Mouse (Mus musculus): ENCODE measurements around the gene Retreg2. TPM values are rescaled to one million over a fixed set of nuclear protein-coding genes. Genes with fewer than 3 reads are reported as not detected.

Gene Retreg2
- 225 and 237 TPM in 2 replicates for polyA plus RNA-seq (2012; rRNA removed)

DNA sequence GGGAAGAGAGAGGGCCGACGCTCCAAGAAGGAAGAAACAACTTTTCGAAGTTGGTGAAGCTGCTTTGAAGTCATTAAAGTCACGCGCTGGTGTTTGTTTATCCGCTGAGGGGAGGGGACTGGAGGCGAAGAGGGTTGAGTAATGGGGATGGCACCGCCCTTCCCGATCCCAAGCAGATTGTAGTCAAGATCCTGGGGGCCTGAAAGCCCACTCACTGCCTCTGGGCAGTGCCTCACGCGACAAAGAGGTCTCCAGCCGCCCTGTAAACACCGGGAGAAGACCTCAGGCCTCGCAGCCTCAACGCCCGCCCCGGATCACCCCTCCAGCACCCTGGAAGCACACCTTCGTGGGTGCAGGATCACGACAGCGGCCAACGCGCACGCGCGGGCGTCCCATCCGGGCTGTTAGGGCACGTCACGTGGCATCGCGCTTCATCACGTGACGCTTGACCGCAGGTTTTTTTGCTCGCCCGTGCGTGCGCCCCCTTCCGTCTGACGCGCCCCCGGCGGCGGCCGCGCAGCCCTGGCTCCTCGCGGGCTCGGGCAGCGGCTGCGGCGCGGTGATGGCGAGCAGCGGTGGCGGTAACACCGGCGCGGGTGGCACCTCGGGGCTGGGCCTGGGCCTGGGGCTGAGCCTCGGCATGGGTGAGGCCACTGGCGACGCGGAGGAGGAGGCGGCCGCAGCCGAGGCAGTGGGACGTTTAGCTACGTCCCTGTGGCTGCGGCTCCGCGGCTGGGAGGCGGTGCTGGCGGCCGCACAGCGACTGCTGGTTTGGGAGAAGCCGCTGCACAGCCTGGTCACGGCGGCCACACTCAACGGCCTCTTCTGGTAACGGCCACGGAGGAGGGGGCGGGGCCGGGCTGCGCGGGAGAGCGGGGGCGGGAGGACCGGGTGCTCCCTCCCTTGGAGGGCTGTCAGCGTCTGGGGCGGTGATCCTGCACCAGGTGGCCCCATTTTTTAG lies at the start of gene Retreg2, which contains the start of gene Cnppd1:
TSS of gene Retreg2 (plus strand) at position 478 of the 961 bp plus-strand sequence.
TSS of gene Cnppd1 (minus strand) at position 411 of the 961 bp plus-strand sequence.
- peak; percentile 54 for TF ChIP-seq CTCF (conservative IDR thresholded peaks at IDR 0.05; ENCODE audit: insufficient read depth, insufficient read length, low read depth, low read length)
- TF ChIP-seq POLR2A (IDR thresholded peaks at IDR 0.05; ENCODE audit: low read depth, low read length): peak; percentile 93
- WGBS: under 1% methylated on average over 91 of the region's 91 CpGs
- H3K4me1 ChIP-seq (ENCODE audit: control insufficient read depth, insufficient read depth, low read length): peaks cover 5% of the 10 kb centered on the region; the same call in 1 of the 2 replicates
- H3K4me3 ChIP-seq (ENCODE audit: insufficient read depth, low read depth, low read length): peak within 1 kb of the TSS; percentile 89
- DNase-seq: peak; percentile 98
- peak within 1 kb of the TSS; percentile 100 for H3K27ac ChIP-seq (ENCODE audit: insufficient read depth, low read depth, low read length)
- peaks cover 2% of the 10 kb centered on the region; the same call in 1 of the 2 replicates for H3K36me3 ChIP-seq (ENCODE audit: control insufficient read depth, insufficient read depth, low read length)
- no peaks in the 10 kb centered on the region for H3K27me3 ChIP-seq (replicated peaks; ENCODE audit: control insufficient read depth, insufficient read depth, low read length)

DNA sequence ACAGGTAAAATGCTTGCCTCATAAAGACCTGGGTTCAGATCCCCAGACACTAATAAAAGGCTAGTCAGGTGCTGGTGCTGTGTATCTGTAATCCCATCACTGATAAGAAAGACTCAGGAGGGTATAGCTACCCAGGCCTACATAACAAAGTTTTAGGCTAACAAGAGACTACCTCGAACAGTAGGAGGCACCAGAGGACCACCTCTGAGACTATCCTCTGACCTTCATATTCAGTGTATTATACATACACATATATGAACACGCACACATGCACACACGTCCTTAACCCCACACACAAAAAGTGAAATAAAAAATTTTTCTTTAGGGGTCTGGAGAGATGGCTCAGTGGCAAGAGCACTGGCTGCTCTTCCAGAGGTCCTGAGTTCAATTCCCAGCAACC lies 20.4 kb upstream of the Retreg2 start:
- TF ChIP-seq POLR2A (IDR thresholded peaks at IDR 0.05; ENCODE audit: low read depth, low read length): no peak
- no peak for TF ChIP-seq CTCF (conservative IDR thresholded peaks at IDR 0.05; ENCODE audit: insufficient read depth, insufficient read length, low read depth, low read length)
- Histone ChIP-seq H3K4me3 (ENCODE audit: insufficient read depth, low read depth, low read length) (no peak overlapping the region), H3K27me3 (replicated peaks; ENCODE audit: control insufficient read depth, insufficient read depth, low read length) (no peaks in the 10 kb centered on the region), H3K27ac (ENCODE audit: insufficient read depth, low read depth, low read length) (no peak overlapping the region), H3K36me3 (ENCODE audit: control insufficient read depth, insufficient read depth, low read length) (no peaks in the 10 kb centered on the region), H3K4me1 (ENCODE audit: control insufficient read depth, insufficient read depth, low read length) (peaks cover 4% of the 10 kb centered on the region)
- peak; percentile 19 for DNase-seq
- WGBS: 85% methylated on average over 3 of the region's 3 CpGs

DNA sequence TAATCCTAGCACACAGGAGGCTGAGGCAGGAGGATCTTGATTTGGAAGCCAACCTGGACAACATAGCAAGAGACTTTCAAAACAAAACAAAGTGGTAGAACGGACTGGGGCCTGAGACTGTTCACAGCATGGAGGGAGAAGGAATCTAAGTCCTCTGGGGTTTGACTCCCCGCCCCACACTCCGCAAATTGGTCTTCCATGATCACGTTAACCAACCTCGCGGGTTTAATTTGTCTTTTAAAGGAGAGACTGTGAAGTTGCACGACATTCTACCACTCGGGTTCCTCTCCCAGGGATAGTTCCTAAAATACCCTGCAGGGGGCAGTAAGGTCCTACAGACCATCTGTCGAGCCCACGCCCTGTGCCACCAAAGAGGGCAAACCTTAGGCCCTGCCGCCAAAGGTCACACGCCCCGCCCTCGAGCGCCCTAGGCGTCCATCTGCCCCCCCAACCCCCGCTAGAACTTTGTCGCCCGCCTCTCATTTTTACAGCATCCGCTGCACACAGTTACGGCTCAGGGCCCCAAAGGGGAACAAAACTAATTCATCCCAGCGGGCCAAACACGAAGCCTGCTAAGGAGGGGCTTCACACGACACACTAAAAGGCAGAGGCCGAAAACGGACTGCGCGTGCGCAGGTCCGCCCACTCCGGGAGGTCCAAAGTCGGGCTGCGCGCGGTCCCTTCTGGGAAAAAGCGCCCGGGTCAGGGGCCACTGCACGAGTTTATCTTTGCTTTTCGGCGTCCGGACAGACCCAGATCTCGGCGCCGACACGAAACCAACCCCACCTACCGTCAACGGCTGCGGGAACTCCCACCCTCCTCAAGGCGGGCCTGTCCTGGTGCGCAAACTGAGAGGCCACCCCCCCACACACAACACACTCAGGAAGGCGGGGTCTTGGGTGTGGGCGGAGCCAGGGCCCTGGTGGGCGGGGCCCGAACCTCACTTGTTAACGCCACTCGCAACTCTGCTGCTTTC lies 17.9 kb upstream of the Retreg2 start, which contains the start of gene Nhej1:
TSS of gene Nhej1 (minus strand) at position 855 of the 976 bp plus-strand sequence.
- H3K27me3 ChIP-seq (replicated peaks; ENCODE audit: control insufficient read depth, insufficient read depth, low read length): no peaks in the 10 kb centered on the region
- 2% methylated on average over 56 of the region's 56 CpGs for WGBS
- TF ChIP-seq CTCF (conservative IDR thresholded peaks at IDR 0.05; ENCODE audit: insufficient read depth, insufficient read length, low read depth, low read length): peak; percentile 86
- peak; percentile 35 for TF ChIP-seq POLR2A (IDR thresholded peaks at IDR 0.05; ENCODE audit: low read depth, low read length)
- DNase-seq: peak; percentile 97
- peak within 1 kb of the TSS; percentile 98 for H3K27ac ChIP-seq (ENCODE audit: insufficient read depth, low read depth, low read length)
- no peaks in the 10 kb centered on the region for H3K36me3 ChIP-seq (ENCODE audit: control insufficient read depth, insufficient read depth, low read length)
- H3K4me3 ChIP-seq (ENCODE audit: insufficient read depth, low read depth, low read length): peak within 1 kb of the TSS; percentile 69
- peaks cover 4% of the 10 kb centered on the region for H3K4me1 ChIP-seq (ENCODE audit: control insufficient read depth, insufficient read depth, low read length)

DNA sequence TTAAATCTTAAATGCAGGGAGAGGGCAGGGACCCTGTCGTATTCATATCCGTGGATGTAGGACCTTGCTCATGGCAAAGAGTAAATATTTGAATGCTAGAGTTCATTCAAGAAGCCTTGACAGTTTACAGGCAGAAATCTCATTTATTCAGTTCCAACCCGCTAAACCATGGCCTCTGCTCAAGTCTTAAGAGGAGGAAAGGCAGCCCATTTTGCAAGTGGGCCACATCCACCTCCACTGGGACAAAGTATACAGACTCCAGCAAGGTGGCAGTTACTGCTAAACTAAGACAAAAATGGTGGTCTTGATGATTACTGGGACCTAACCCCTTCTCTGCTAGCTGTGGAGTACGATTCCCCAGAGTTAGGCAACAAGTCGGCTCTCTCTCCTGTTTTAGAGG lies 17.2 kb upstream of the Retreg2 start:
- Histone ChIP-seq H3K36me3 (ENCODE audit: control insufficient read depth, insufficient read depth, low read length) (no peaks in the 10 kb centered on the region), H3K27ac (ENCODE audit: insufficient read depth, low read depth, low read length) (peak overlapping the region; percentile 98)
- DNase-seq: no peak

DNA sequence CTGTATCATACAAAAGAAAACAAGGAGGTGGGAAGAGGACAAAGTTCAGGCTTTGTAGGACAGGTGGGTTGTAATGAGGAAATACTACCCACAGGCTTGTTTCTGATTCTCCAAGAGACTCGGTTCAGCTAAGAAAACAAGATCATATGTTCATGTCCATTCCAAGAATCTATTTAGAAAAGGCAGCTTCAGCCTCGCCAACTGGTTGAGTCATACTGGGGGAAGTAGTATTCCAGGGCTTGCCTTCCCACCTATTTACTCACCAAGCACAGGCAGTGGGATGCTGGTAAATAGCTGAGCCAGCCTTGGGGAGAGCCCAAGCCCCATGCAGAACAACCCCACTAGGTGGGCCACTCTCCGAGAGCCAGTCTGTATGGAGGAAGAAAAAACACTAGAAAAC lies 13.9 kb upstream of the Retreg2 start:
- Histone ChIP-seq H3K36me3 (ENCODE audit: control insufficient read depth, insufficient read depth, low read length) (no peaks in the 10 kb centered on the region), H3K4me3 (ENCODE audit: insufficient read depth, low read depth, low read length) (no peak overlapping the region), H3K27me3 (replicated peaks; ENCODE audit: control insufficient read depth, insufficient read depth, low read length) (no peaks in the 10 kb centered on the region), H3K27ac (ENCODE audit: insufficient read depth, low read depth, low read length) (no peak overlapping the region), H3K4me1 (ENCODE audit: control insufficient read depth, insufficient read depth, low read length) (peaks cover 9% of the 10 kb centered on the region)
- 81% methylated on average over 3 of the region's 3 CpGs for WGBS
- DNase-seq: no peak
- TF ChIP-seq POLR2A (IDR thresholded peaks at IDR 0.05; ENCODE audit: low read depth, low read length) (no peak), CTCF (conservative IDR thresholded peaks at IDR 0.05; ENCODE audit: insufficient read depth, insufficient read length, low read depth, low read length) (no peak)

More for the DNA sequence above, 17.2 kb upstream of the Retreg2 start:
- WGBS: 37% methylated on average over 5 of the region's 5 CpGs
- Histone ChIP-seq H3K27me3 (replicated peaks; ENCODE audit: control insufficient read depth, insufficient read depth, low read length) (no peaks in the 10 kb centered on the region), H3K4me1 (ENCODE audit: control insufficient read depth, insufficient read depth, low read length) (peaks cover 4% of the 10 kb centered on the region), H3K4me3 (ENCODE audit: insufficient read depth, low read depth, low read length) (peak overlapping the region; percentile 69; the same call in 1 of the 2 replicates)
- TF ChIP-seq CTCF (conservative IDR thresholded peaks at IDR 0.05; ENCODE audit: insufficient read depth, insufficient read length, low read depth, low read length) (no peak), POLR2A (IDR thresholded peaks at IDR 0.05; ENCODE audit: low read depth, low read length) (no peak)

DNA sequence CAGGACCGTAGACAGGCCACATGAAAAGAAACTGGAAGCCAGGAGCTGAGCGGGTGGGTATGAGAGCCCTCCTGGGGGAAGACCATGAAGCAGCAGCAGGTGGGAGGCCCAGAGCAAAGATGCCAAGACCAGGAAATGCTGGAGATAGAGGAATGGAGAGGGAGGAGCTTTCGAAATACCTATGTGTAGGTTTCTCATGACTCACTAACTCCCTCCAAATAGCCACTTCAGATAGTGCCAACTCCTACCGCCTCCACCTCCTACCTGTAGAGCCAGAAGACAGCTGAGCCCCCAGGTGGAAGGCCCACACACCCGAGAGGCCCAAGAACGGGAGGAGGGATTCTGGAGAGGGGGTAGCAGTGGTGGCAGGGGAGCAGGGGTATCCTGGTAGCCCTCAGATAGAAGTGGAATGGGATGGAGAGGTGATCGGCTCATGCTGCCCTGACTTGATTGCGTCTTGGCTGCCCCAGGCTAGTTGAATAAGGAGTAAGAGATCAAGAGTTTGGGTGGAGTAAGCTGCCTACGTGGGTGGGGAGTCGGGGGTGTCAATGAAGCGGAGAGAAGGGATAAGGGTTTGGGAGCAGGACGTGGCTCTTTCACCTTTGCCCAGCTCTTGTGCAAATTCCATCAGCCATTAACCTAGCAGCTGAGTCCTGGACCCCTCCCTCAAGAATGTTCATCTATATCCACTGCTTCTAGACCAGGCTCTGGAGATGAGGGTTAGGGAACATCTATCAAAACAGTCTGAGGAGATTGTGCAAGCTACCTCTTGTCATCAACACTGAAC lies 9.0 kb upstream of the Retreg2 start, which contains the start of gene Slc23a3:
TSS of gene Slc23a3 (minus strand) at position 470 of the 787 bp plus-strand sequence.
- WGBS: 39% methylated on average over 12 of the region's 12 CpGs

More for the DNA sequence above, 9.0 kb upstream of the Retreg2 start, which contains the start of gene Slc23a3:
- no peak within 1 kb of the TSS for H3K27ac ChIP-seq (ENCODE audit: insufficient read depth, low read depth, low read length)
- H3K4me3 ChIP-seq (ENCODE audit: insufficient read depth, low read depth, low read length): no peak within 1 kb of the TSS
- no peaks in the 10 kb centered on the region for H3K27me3 ChIP-seq (replicated peaks; ENCODE audit: control insufficient read depth, insufficient read depth, low read length)
- peaks cover 11% of the 10 kb centered on the region for H3K4me1 ChIP-seq (ENCODE audit: control insufficient read depth, insufficient read depth, low read length)
- H3K36me3 ChIP-seq (ENCODE audit: control insufficient read depth, insufficient read depth, low read length): peaks cover 6% of the 10 kb centered on the region
- TF ChIP-seq POLR2A (IDR thresholded peaks at IDR 0.05; ENCODE audit: low read depth, low read length): no peak
- DNase-seq: peak; percentile 80
